Mouse (Mus musculus): ENCODE measurements around the gene Kcnj1. TPM values are rescaled to one million over a fixed set of nuclear protein-coding genes. Genes with fewer than 3 reads are reported as not detected.

Kcnj1 gene
- polyA plus RNA-seq, 1 experiment = not detected

GRCm38 (mm10) chr9:32360770-32361169 lies 11.5 kb upstream of the Kcnj1 start:
- DNase-seq (ENCODE audit: low read depth) = no peak

GRCm38 (mm10) chr9:32368812-32369211 lies 3.5 kb upstream of the Kcnj1 start:
- no peak for TF ChIP-seq CTCF (IDR thresholded peaks at IDR 0.05; ENCODE audit: borderline replicate concordance, extremely low read depth, insufficient read depth, insufficient read length)
- DNase-seq (ENCODE audit: low read depth) = peak; percentile 17

More at GRCm38 (mm10) chr9:32360770-32361169, 11.5 kb upstream of the Kcnj1 start:
- TF ChIP-seq POLR2A (IDR thresholded peaks at IDR 0.05; ENCODE audit: borderline replicate concordance, extremely low read depth, insufficient read depth, insufficient read length, poor library complexity, severe bottlenecking) (no peak), CTCF (IDR thresholded peaks at IDR 0.05; ENCODE audit: borderline replicate concordance, extremely low read depth, insufficient read depth, insufficient read length) (no peak)

GRCm38 (mm10) chr9:32369388-32369787 lies 2.9 kb upstream of the Kcnj1 start:
- peak; percentile 25 for DNase-seq (ENCODE audit: low read depth)
- no peak for TF ChIP-seq POLR2A (IDR thresholded peaks at IDR 0.05; ENCODE audit: borderline replicate concordance, extremely low read depth, insufficient read depth, insufficient read length, poor library complexity, severe bottlenecking)
- TF ChIP-seq CTCF (IDR thresholded peaks at IDR 0.05; ENCODE audit: borderline replicate concordance, extremely low read depth, insufficient read depth, insufficient read length) = no peak

- TF ChIP-seq POLR2A (IDR thresholded peaks at IDR 0.05; ENCODE audit: borderline replicate concordance, extremely low read depth, insufficient read depth, insufficient read length, poor library complexity, severe bottlenecking) = no peak
- no peak for TF ChIP-seq CTCF (IDR thresholded peaks at IDR 0.05; ENCODE audit: borderline replicate concordance, extremely low read depth, insufficient read depth, insufficient read length)
- no peak for DNase-seq (ENCODE audit: low read depth)
Observed at GRCm38 (mm10) chr9:32373656-32374055, 1.4 kb downstream of the Kcnj1 start.

- no peak for DNase-seq (ENCODE audit: low read depth)
- TF ChIP-seq CTCF (IDR thresholded peaks at IDR 0.05; ENCODE audit: borderline replicate concordance, extremely low read depth, insufficient read depth, insufficient read length) (no peak), POLR2A (IDR thresholded peaks at IDR 0.05; ENCODE audit: borderline replicate concordance, extremely low read depth, insufficient read depth, insufficient read length, poor library complexity, severe bottlenecking) (no peak)
Observed at GRCm38 (mm10) chr9:32376031-32376430, 3.7 kb downstream of the Kcnj1 start.

GRCm38 (mm10) chr9:32376863-32377590 lies 4.7 kb downstream of the Kcnj1 start:
- TF ChIP-seq POLR2A (IDR thresholded peaks at IDR 0.05; ENCODE audit: borderline replicate concordance, extremely low read depth, insufficient read depth, insufficient read length, poor library complexity, severe bottlenecking) (no peak), CTCF (IDR thresholded peaks at IDR 0.05; ENCODE audit: borderline replicate concordance, extremely low read depth, insufficient read depth, insufficient read length) (no peak)
- no peak for DNase-seq (ENCODE audit: low read depth)

- no peak for DNase-seq (ENCODE audit: low read depth)
- TF ChIP-seq CTCF (IDR thresholded peaks at IDR 0.05; ENCODE audit: borderline replicate concordance, extremely low read depth, insufficient read depth, insufficient read length) (no peak), POLR2A (IDR thresholded peaks at IDR 0.05; ENCODE audit: borderline replicate concordance, extremely low read depth, insufficient read depth, insufficient read length, poor library complexity, severe bottlenecking) (no peak)
Observed at GRCm38 (mm10) chr9:32384906-32385305, 12.6 kb downstream of the Kcnj1 start.

GRCm38 (mm10) chr9:32388120-32388519 lies 15.8 kb downstream of the Kcnj1 start:
- no peak for TF ChIP-seq POLR2A (IDR thresholded peaks at IDR 0.05; ENCODE audit: borderline replicate concordance, extremely low read depth, insufficient read depth, insufficient read length, poor library complexity, severe bottlenecking)
- TF ChIP-seq CTCF (IDR thresholded peaks at IDR 0.05; ENCODE audit: borderline replicate concordance, extremely low read depth, insufficient read depth, insufficient read length) = peak; percentile 31; the same call in 1 of the 2 replicates
- no peak for DNase-seq (ENCODE audit: low read depth)

GRCm38 (mm10) chr9:32391092-32391491 lies 18.8 kb downstream of the Kcnj1 start:
- TF ChIP-seq CTCF (IDR thresholded peaks at IDR 0.05; ENCODE audit: borderline replicate concordance, extremely low read depth, insufficient read depth, insufficient read length) (no peak), POLR2A (IDR thresholded peaks at IDR 0.05; ENCODE audit: borderline replicate concordance, extremely low read depth, insufficient read depth, insufficient read length, poor library complexity, severe bottlenecking) (no peak)

GRCm38 (mm10) chr9:32391701-32392100 lies 19.4 kb downstream of the Kcnj1 start:
- no peak for TF ChIP-seq POLR2A (IDR thresholded peaks at IDR 0.05; ENCODE audit: borderline replicate concordance, extremely low read depth, insufficient read depth, insufficient read length, poor library complexity, severe bottlenecking)
- no peak for TF ChIP-seq CTCF (IDR thresholded peaks at IDR 0.05; ENCODE audit: borderline replicate concordance, extremely low read depth, insufficient read depth, insufficient read length)

More at GRCm38 (mm10) chr9:32391092-32391491, 18.8 kb downstream of the Kcnj1 start:
- DNase-seq (ENCODE audit: low read depth) = no peak

GRCm38 (mm10) chr9:32392716-32393115 lies 20.4 kb downstream of the Kcnj1 start:
- DNase-seq (ENCODE audit: low read depth) = no peak
- TF ChIP-seq CTCF (IDR thresholded peaks at IDR 0.05; ENCODE audit: borderline replicate concordance, extremely low read depth, insufficient read depth, insufficient read length) (no peak), POLR2A (IDR thresholded peaks at IDR 0.05; ENCODE audit: borderline replicate concordance, extremely low read depth, insufficient read depth, insufficient read length, poor library complexity, severe bottlenecking) (no peak)

More at GRCm38 (mm10) chr9:32391701-32392100, 19.4 kb downstream of the Kcnj1 start:
- DNase-seq (ENCODE audit: low read depth) = no peak

- no peak for DNase-seq (ENCODE audit: low read depth)
- TF ChIP-seq CTCF (IDR thresholded peaks at IDR 0.05; ENCODE audit: borderline replicate concordance, extremely low read depth, insufficient read depth, insufficient read length) (no peak), POLR2A (IDR thresholded peaks at IDR 0.05; ENCODE audit: borderline replicate concordance, extremely low read depth, insufficient read depth, insufficient read length, poor library complexity, severe bottlenecking) (no peak)
Observed at GRCm38 (mm10) chr9:32394761-32395161, 22.5 kb downstream of the Kcnj1 start.
